14 mouse cellular contexts compared by ENCODE assay signal in the genomic region with DNA sequence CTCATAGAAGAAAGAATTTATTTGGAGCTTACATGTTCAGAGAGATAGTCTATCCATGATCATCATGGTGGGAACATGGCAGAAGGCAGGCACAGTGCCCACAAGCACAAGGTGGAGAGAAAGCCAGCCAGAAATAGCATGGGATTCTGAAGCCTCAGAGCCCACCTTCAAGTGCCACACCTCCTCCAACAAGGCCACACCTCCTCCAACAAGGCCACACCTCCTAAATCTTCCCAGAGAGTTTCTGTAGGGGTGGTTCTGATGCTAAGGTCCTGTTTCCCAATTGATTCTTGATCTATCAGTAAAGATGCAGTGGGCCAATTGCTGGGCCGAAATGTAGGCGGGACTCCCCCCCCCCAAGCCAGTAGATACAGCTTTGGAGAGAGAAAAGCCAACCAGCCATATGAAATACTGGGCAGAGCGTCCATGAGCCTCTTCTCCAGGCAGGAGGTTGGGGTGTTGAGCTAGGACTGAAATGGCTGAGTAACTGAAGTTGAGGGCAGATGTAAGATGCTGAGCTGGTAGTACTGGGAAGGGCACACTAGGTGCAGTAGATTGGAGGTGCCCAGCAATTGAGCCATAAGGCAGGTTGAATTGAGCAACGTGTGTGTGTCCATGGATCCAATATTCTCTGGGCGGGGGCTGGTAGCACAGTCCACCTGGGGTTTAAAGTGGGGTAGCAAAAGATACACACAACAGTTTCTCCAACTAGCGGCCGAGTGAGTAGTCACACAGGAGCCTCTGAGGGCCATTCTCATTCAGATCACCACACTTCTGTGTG.
"Had no signal": no experiment of that assay in that cellular context is flagged by ENCODE, and none has a peak within 500 bp of the region (broad histone marks: within the 10 kb centered on the region; RNA-seq: fewer than 3 reads in every experiment).

No protein-coding gene starts in this region.

- H3K9ac ChIP-seq: limb, embryonic 13.5 days; liver, embryonic 15.5 days; lung, embryonic 14.5 days; midbrain, embryonic 15.5 days had no signal

- H3K27me3 ChIP-seq: limb, embryonic 13.5 days; liver, embryonic 15.5 days; midbrain, embryonic 15.5 days had no signal

- H3K4me1 ChIP-seq: liver, embryonic 15.5 days; midbrain, embryonic 10.5 days; midbrain, embryonic 15.5 days had no signal

- H3K9me3 ChIP-seq: limb, embryonic 13.5 days; liver, embryonic 15.5 days; midbrain, embryonic 10.5 days; midbrain, embryonic 15.5 days had no signal

- H3K36me3 ChIP-seq: liver, embryonic 15.5 days; midbrain, embryonic 15.5 days had no signal

- H3K4me2 ChIP-seq: limb, embryonic 13.5 days; liver, embryonic 11.5 days; liver, embryonic 15.5 days; lung, embryonic 14.5 days; midbrain, embryonic 15.5 days had no signal

- ATAC-seq: midbrain, embryonic 15.5 days had no signal

- H3K4me3 ChIP-seq: limb, embryonic 13.5 days; liver, embryonic 15.5 days; midbrain, embryonic 10.5 days; midbrain, embryonic 15.5 days had no signal

- H3K27ac ChIP-seq: kidney, postnatal 0 days; limb, embryonic 13.5 days; liver, embryonic 15.5 days; midbrain, embryonic 10.5 days; midbrain, embryonic 15.5 days had no signal

- DNase-seq: kidney, postnatal 36 days; left cerebral cortex, postnatal 4 days; lung, embryonic 14.5 days; lung, postnatal 10 days; lung, postnatal 4 days; right cerebral cortex, adult 18-20 months; right cerebral cortex, postnatal 25 days; thymus, postnatal 36 days had no signal
